Comparison of ENCODE assay signal across 13 mouse cellular contexts in genomic region chr8:78633012-78633411, GRCm38 (mm10).
DNase-seq lines count a peak whose midpoint lies in the region; ATAC-seq and TF ChIP-seq lines count a peak whose summit lies in the region.
"Had no signal": no experiment of that assay in that cellular context is flagged by ENCODE, and none has a peak within 500 bp of the region (broad histone marks: within the 10 kb centered on the region; RNA-seq: fewer than 3 reads in every experiment).

No protein-coding gene starts in this region.

- H3K4me1 ChIP-seq in heart, embryonic 15.5 days (replicated peaks): peaks cover 24% of the 10 kb centered on the region
- peaks cover 16% of the 10 kb centered on the region for H3K4me1 ChIP-seq in midbrain, embryonic 14.5 days (ENCODE audit: control insufficient read depth, insufficient read depth, low read length)
- H3K4me1 ChIP-seq in midbrain, embryonic 15.5 days: peaks cover 25% of the 10 kb centered on the region; the same call in 1 of the 2 replicates
- H3K4me1 ChIP-seq in bone marrow, adult 2 months (ENCODE audit: control insufficient read depth, insufficient read depth, low read length): peaks cover 8% of the 10 kb centered on the region
- H3K4me1 ChIP-seq: liver, embryonic 13.5 days had no signal

- no peak overlapping the region for H3K4me3 ChIP-seq in heart, embryonic 15.5 days
- no peak overlapping the region for H3K4me3 ChIP-seq in midbrain, embryonic 14.5 days (replicated peaks; ENCODE audit: low read depth, low read length)
- no peak overlapping the region for H3K4me3 ChIP-seq in midbrain, embryonic 15.5 days
- H3K4me3 ChIP-seq in bone marrow, adult 2 months (replicated peaks; ENCODE audit: control insufficient read depth, low read depth, low read length): no peak overlapping the region
- H3K4me3 ChIP-seq: embryonic facial prominence, embryonic 10.5 days; liver, embryonic 13.5 days; midbrain, embryonic 12.5 days had no signal

- H3K36me3 ChIP-seq in heart, embryonic 15.5 days: no peaks in the 10 kb centered on the region
- no peaks in the 10 kb centered on the region for H3K36me3 ChIP-seq in midbrain, embryonic 14.5 days (ENCODE audit: control insufficient read depth, insufficient read depth, low read length)
- no peaks in the 10 kb centered on the region for H3K36me3 ChIP-seq in midbrain, embryonic 15.5 days (replicated peaks)
- H3K36me3 ChIP-seq: embryonic facial prominence, embryonic 10.5 days; liver, embryonic 13.5 days; midbrain, embryonic 12.5 days had no signal

- TF ChIP-seq POLR2A in bone marrow, adult 2 months (IDR thresholded peaks at IDR 0.05; ENCODE audit: borderline replicate concordance, control insufficient read depth, low read depth, low read length): peak; percentile 22; the same call in 1 of the 2 replicates

- no peak overlapping the region for H3K9ac ChIP-seq in heart, embryonic 15.5 days
- no peak overlapping the region for H3K9ac ChIP-seq in midbrain, embryonic 14.5 days (replicated peaks; ENCODE audit: low read length)
- no peak overlapping the region for H3K9ac ChIP-seq in midbrain, embryonic 15.5 days
- H3K9ac ChIP-seq: liver, embryonic 13.5 days; midbrain, embryonic 12.5 days had no signal

- H3K9me3 ChIP-seq in heart, embryonic 15.5 days (replicated peaks): no peaks in the 10 kb centered on the region
- no peaks in the 10 kb centered on the region for H3K9me3 ChIP-seq in midbrain, embryonic 14.5 days (ENCODE audit: control insufficient read depth, low read length)
- no peaks in the 10 kb centered on the region for H3K9me3 ChIP-seq in midbrain, embryonic 15.5 days
- H3K9me3 ChIP-seq: embryonic facial prominence, embryonic 10.5 days; liver, embryonic 13.5 days; midbrain, embryonic 12.5 days had no signal

- DNase-seq in heart, adult 9 months (ENCODE audit: low spot score in 2 of 2): no peak
- peak; percentile 51 for DNase-seq in midbrain, embryonic 14.5 days
- no peak for DNase-seq in layer of hippocampus, adult 8-10 months (ENCODE audit: low spot score in 2 of 2)
- DNase-seq: cerebellum, adult 2 months; kidney, postnatal 14 days; liver, embryonic 13.5 days; thymus, adult 2 months had no signal

- ATAC-seq in heart, embryonic 15.5 days (replicated peaks; ENCODE audit: insufficient number of reproducible peaks, insufficient read depth, low FRiP score, low read depth): no peak
- ATAC-seq in midbrain, embryonic 14.5 days (ENCODE audit: low FRiP score, low TSS enrichment): no peak
- ATAC-seq in midbrain, embryonic 15.5 days (replicated peaks): no peak
- ATAC-seq in neutrophil, adult 5-6 weeks (ENCODE audit: extremely low read depth, insufficient number of reproducible peaks, low FRiP score, poor library complexity, severe bottlenecking): peak; percentile 56

- peak overlapping the region; percentile 45 for H3K4me2 ChIP-seq in heart, embryonic 15.5 days
- H3K4me2 ChIP-seq in midbrain, embryonic 14.5 days (ENCODE audit: low read length): 0 out of 2 replicates have a peak overlapping the region, but pooled peaks have one; percentile 14
- no peak overlapping the region for H3K4me2 ChIP-seq in midbrain, embryonic 15.5 days
- H3K4me2 ChIP-seq: liver, embryonic 13.5 days; midbrain, embryonic 12.5 days had no signal

- no peaks in the 10 kb centered on the region for H3K27me3 ChIP-seq in heart, embryonic 15.5 days
- H3K27me3 ChIP-seq in midbrain, embryonic 14.5 days (ENCODE audit: control insufficient read depth, insufficient read depth, low read length): no peaks in the 10 kb centered on the region
- no peaks in the 10 kb centered on the region for H3K27me3 ChIP-seq in midbrain, embryonic 15.5 days (replicated peaks)
- H3K27me3 ChIP-seq: liver, embryonic 13.5 days; midbrain, embryonic 12.5 days had no signal

- no peak overlapping the region for H3K27ac ChIP-seq in heart, embryonic 15.5 days
- no peak overlapping the region for H3K27ac ChIP-seq in midbrain, embryonic 14.5 days (replicated peaks; ENCODE audit: low read depth, low read length)
- H3K27ac ChIP-seq in midbrain, embryonic 15.5 days: no peak overlapping the region
- H3K27ac ChIP-seq in bone marrow, adult 2 months (ENCODE audit: control insufficient read depth, insufficient read depth, low read depth, low read length, poor library complexity): no peak overlapping the region
- H3K27ac ChIP-seq: embryonic facial prominence, embryonic 10.5 days; liver, embryonic 13.5 days had no signal

- WGBS in heart, embryonic 15.5 days: 24% methylated on average over 12 of the region's 12 CpGs
- WGBS in midbrain, embryonic 14.5 days: 9% methylated on average over 12 of the region's 12 CpGs
- 20% methylated on average over 12 of the region's 12 CpGs for WGBS in midbrain, embryonic 15.5 days
- 86% methylated on average over 12 of the region's 12 CpGs for WGBS in bone marrow, adult 2 months

- no peak for TF ChIP-seq CTCF in bone marrow, adult 2 months (IDR thresholded peaks at IDR 0.05; ENCODE audit: control insufficient read depth, insufficient read depth, low read length)
